Mouse (Mus musculus) stomach, embryonic 15.5 days (tissue): ENCODE measurements around the gene Selenow. TPM values are rescaled to one million over a fixed set of nuclear protein-coding genes. Genes with fewer than 3 reads are reported as not detected.

Source experiments
- ATAC-seq: fragments of 200-750 bp; cut with Nextera tagmentation; 2 replicates; pipeline ENCODE4 v1.8.0; 2017; ENCODE audit warnings: low read depth, moderate number of reproducible peaks, moderate TSS enrichment; ENCODE audit not compliant: insufficient read depth, low FRiP score
- H3K27ac ChIP-seq: fragments of 300-500 bp; sonication (generic); 2 replicates; pipeline ENCODE4 v1.5.1; 2015; ENCODE audit warnings: mild to moderate bottlenecking, inconsistent platforms
- H3K27me3 ChIP-seq: fragments of 300-500 bp; sonication (generic); replicated peaks from 2 replicates; pipeline ENCODE4 v1.6.1; 2015; ENCODE audit warnings: inconsistent platforms
- H3K36me3 ChIP-seq: fragments of 300-500 bp; sonication (generic); 2 replicates; pipeline ENCODE4 v1.6.1; 2015; ENCODE audit warnings: inconsistent platforms
- H3K4me1 ChIP-seq: fragments of 300-500 bp; sonication (generic); 2 replicates; pipeline ENCODE4 v1.6.1; 2015; ENCODE audit warnings: inconsistent platforms
- H3K4me2 ChIP-seq: fragments of 300-500 bp; sonication (generic); 2 replicates; pipeline ENCODE4 v1.6.1; 2015; ENCODE audit warnings: mild to moderate bottlenecking, inconsistent platforms
- H3K4me3 ChIP-seq: fragments of 300-500 bp; sonication (generic); replicated peaks from 2 replicates; pipeline ENCODE4 v1.5.1; 2015; ENCODE audit warnings: inconsistent platforms
- H3K9ac ChIP-seq: fragments of 300-500 bp; sonication (generic); 2 replicates; pipeline ENCODE4 v1.6.1; 2015; ENCODE audit warnings: inconsistent platforms
- H3K9me3 ChIP-seq: fragments of 300-500 bp; sonication (generic); 2 replicates; pipeline ENCODE4 v1.6.1; 2016; ENCODE audit warnings: inconsistent platforms
- WGBS: fragments of 180-500 bp; shearing (Covaris S2); methylation state at CpG from one replicate; pipeline ENCODE4 v1.1.7; 2015; 5-methylcytosine and 5-hydroxymethylcytosine counted together
- polyA plus RNA-seq: library from polyadenylated mRNA; unstranded; fragments of >200 nt; fragmentation: Nextera tagmentation; extraction: Ambion mirVana; gene quantifications from 2 replicates; pipeline ENCODE4 v1.2.1, GENCODE M21; 2015

The Selenow gene
- 686 and 711 TPM in 2 replicates for polyA plus RNA-seq

GRCm38 (mm10) chr7:15922220-15922773 lies at the start of gene Selenow:
Gene Selenow (minus strand): TSS chr7:15922402.
- H3K4me3 ChIP-seq, result peak within 1 kb of the TSS; percentile 81
- ATAC-seq, result peak; percentile 95
- H3K9ac ChIP-seq, result peak within 1 kb of the TSS; percentile 73
- peak within 1 kb of the TSS; percentile 70 for H3K4me2 ChIP-seq
- no peaks in the 10 kb centered on the region for H3K27me3 ChIP-seq
- H3K36me3 ChIP-seq, result peaks cover 23% of the 10 kb centered on the region
- WGBS, result under 1% methylated on average over 33 of the region's 33 CpGs
- no peaks in the 10 kb centered on the region for H3K9me3 ChIP-seq
- H3K27ac ChIP-seq, result peak within 1 kb of the TSS; percentile 85
- H3K4me1 ChIP-seq, result peaks cover 15% of the 10 kb centered on the region

DNA sequence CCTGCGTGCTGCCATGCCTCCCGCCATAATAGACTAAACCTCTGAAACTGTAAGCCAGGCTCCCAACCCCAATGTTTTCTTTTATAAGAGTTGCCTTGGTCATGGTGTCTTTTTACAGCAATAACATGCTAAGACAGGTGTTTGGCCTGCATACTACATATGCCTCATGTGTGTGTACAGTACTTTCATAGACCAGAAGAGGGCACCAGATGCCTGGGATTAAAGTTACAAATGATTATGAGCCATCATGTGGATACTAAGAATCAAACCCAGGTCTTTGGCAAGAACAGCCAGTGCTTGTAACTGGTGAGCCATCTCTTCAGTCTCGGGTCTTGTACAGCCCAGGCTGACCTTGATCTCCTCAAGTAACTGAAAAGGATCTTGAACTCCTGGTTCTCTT lies 47.5 kb upstream of the Selenow start:
- no peak overlapping the region for H3K9ac ChIP-seq
- ATAC-seq, result no peak
- H3K27ac ChIP-seq, result no peak overlapping the region
- peaks cover 5% of the 10 kb centered on the region; the same call in 1 of the 2 replicates for H3K4me1 ChIP-seq
- peaks cover 24% of the 10 kb centered on the region for H3K36me3 ChIP-seq
- no peak overlapping the region for H3K4me2 ChIP-seq
- WGBS, result 82% methylated on average over 3 of the region's 3 CpGs
- no peaks in the 10 kb centered on the region for H3K9me3 ChIP-seq
- H3K27me3 ChIP-seq, result no peaks in the 10 kb centered on the region
- H3K4me3 ChIP-seq, result no peak overlapping the region

DNA sequence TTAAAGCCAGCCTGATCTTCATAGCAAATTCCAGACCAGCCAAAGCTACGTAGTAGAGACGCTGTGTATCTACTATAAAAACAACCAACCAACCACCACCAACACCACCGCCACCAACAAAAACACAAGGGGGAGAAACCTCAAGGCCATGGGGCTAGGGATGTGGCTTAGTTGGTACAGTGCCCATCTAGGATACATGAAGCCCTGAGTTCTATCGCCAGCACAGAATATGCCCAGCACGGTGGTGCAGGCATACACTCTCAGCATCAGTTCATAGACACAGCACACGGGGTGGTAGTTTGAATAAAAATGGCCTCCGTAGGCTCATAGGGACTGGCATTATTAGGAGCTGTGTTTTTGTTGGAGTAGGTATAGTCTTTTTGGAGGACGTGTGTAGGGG lies 46.1 kb upstream of the Selenow start:
- Histone ChIP-seq H3K9me3 (no peaks in the 10 kb centered on the region), H3K27ac (no peak overlapping the region), H3K9ac (no peak overlapping the region), H3K4me3 (no peak overlapping the region), H3K27me3 (no peaks in the 10 kb centered on the region), H3K4me2 (no peak overlapping the region), H3K36me3 (peaks cover 16% of the 10 kb centered on the region), H3K4me1 (peaks cover 12% of the 10 kb centered on the region)
- WGBS, result 88% methylated on average over 8 of the region's 8 CpGs
- no peak for ATAC-seq

DNA sequence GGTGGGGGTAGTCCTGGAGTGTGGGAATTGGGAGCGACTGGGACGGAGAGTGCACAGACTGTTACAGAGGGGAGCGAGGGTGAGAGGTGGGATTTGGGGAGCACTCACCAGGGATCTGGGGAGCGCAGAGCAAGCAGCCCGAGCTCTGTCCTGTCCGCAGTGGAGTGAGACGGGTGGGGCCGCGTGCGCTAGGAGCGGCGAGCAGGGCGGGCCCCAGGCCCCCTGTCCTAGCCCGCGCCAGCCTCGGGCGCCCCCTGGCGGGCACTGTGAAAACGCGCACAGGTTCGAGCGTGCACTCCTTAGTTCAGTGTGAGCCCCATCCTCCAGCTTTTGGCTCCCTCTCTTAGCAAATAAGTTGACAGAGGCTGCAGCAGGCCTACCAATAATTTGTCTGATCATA lies 45.1 kb upstream of the Selenow start, which contains the start of gene Ehd2:
Ehd2 (minus strand) TSS at position 256 of the 400 bp plus-strand sequence.
- Histone ChIP-seq H3K9ac (no peak within 1 kb of the TSS), H3K4me2 (peak within 1 kb of the TSS; percentile 57), H3K36me3 (peaks cover 11% of the 10 kb centered on the region), H3K27ac (0 out of 2 replicates have a peak within 1 kb of the TSS, but pooled peaks have one; percentile 35), H3K4me1 (peaks cover 22% of the 10 kb centered on the region), H3K9me3 (no peaks in the 10 kb centered on the region), H3K4me3 (peak within 1 kb of the TSS; percentile 58), H3K27me3 (no peaks in the 10 kb centered on the region)
- WGBS, result under 1% methylated on average over 22 of the region's 22 CpGs
- ATAC-seq, result peak; percentile 80

DNA sequence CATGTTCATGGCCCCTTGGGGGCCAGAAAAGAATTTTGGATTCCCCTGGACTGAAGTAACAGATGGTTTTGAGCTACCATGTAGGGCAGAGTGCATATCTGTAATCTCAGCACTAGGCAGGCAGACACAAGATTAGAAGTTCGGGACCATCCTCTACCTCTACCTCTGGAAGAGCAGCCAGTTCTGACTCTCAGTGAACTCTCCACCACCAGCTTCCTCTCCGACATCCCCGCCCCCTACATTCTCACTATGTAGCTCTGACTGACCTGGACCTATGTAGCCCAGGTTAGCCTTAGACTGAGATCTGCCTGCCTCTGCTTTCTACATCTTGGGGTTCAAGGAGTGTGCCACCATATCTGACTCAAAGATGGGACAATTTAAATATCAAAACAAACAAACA lies 44.3 kb upstream of the Selenow start:
- Histone ChIP-seq H3K9me3 (no peaks in the 10 kb centered on the region), H3K4me1 (peaks cover 29% of the 10 kb centered on the region), H3K4me2 (peak overlapping the region; percentile 57), H3K36me3 (0 out of 2 replicates have a peak, but pooled peaks cover 3% of the 10 kb centered on the region), H3K9ac (no peak overlapping the region), H3K27me3 (no peaks in the 10 kb centered on the region), H3K27ac (no peak overlapping the region), H3K4me3 (peak overlapping the region; percentile 58)
- no peak for ATAC-seq
- WGBS, result 60% methylated on average over 3 of the region's 3 CpGs

DNA sequence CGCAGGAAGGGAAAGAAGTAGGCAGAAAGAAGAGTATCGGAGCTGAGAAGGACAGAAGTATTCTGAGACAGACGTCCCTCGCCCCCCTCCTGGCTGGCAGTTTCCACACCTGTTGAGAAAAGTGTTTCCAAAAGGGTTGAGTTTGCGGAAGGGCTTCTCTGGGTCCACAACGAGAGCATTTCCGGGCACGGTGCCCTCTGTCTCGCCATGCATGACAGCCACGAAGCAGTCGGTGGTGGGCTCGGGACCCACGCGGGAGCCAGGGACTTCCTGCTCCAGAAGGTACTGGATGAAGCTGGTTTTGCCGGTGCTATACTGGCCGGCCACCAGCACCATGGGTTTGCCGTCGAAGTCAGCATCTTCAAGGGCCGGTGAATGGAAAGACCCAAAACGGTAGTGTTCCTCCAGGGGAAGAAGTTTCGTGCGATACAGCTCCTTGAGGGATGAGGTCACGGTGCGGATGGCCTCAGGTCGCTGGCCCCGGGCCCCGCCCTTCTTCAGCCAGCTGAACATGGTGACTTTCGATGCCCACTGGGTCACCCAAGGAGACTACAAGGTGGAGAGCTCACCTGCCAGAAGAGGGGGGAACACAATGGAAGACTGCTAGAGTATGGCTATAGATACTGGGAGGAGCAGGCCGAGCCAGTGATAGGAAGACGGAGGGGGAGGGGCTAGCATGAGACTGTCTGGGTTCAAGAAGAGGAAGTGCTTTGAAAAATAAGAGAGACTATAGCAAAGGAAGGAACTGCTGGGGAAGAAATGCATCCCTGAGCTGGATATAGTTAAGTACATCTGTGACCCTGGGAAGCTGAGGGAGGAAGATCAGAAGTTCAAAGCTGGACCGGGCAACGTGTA lies 41.8 kb upstream of the Selenow start:
- H3K27ac ChIP-seq, result peak overlapping the region; percentile 94; the same call in 1 of the 2 replicates
- ATAC-seq, result no peak
- H3K4me3 ChIP-seq, result no peak overlapping the region
- 74% methylated on average over 32 of the region's 32 CpGs for WGBS
- no peak overlapping the region for H3K9ac ChIP-seq
- H3K36me3 ChIP-seq, result no peaks in the 10 kb centered on the region
- H3K9me3 ChIP-seq, result no peaks in the 10 kb centered on the region
- peaks cover 32% of the 10 kb centered on the region for H3K4me1 ChIP-seq
- no peaks in the 10 kb centered on the region for H3K27me3 ChIP-seq
- peak overlapping the region; percentile 24 for H3K4me2 ChIP-seq

- Histone ChIP-seq H3K4me1 (peaks cover 32% of the 10 kb centered on the region), H3K36me3 (peaks cover 6% of the 10 kb centered on the region), H3K9ac (no peak overlapping the region), H3K27me3 (no peaks in the 10 kb centered on the region), H3K27ac (peak overlapping the region; percentile 94), H3K9me3 (no peaks in the 10 kb centered on the region), H3K4me2 (peak overlapping the region; percentile 48), H3K4me3 (peak overlapping the region; percentile 12)
- ATAC-seq, result peak; percentile 75
- 24% methylated on average over 12 of the region's 12 CpGs for WGBS
Observed at GRCm38 (mm10) chr7:15962311-15963288, 40.4 kb upstream of the Selenow start.

DNA sequence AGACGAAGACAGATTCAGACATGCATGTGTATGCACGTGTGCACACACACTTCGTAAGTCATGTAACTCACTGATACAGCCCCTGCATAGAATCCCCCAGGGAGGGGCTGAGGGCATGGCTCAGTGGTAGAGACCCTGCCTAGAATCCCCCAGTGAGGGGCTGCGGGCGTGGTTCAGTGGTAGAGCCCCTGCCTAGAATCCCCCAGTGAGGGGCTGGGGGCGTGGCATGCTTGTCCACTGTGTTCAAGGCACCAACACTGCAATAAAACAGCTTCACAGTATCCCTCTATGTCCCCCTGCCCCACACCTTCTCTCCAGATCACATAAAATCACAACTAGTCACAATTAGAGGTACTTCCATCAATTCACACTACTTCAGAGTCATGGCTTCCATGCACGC lies 39.6 kb upstream of the Selenow start:
- H3K27me3 ChIP-seq, result 0 out of 2 replicates have a peak, but pooled peaks cover 3% of the 10 kb centered on the region
- H3K9ac ChIP-seq, result no peak overlapping the region
- 85% methylated on average over 7 of the region's 7 CpGs for WGBS
- peaks cover 11% of the 10 kb centered on the region for H3K36me3 ChIP-seq
- no peak overlapping the region for H3K4me3 ChIP-seq
- no peaks in the 10 kb centered on the region for H3K9me3 ChIP-seq
- no peak overlapping the region for H3K4me2 ChIP-seq
- ATAC-seq, result no peak
- H3K27ac ChIP-seq, result peak overlapping the region; percentile 94
- H3K4me1 ChIP-seq, result peaks cover 32% of the 10 kb centered on the region

- WGBS, result 47% methylated on average over 4 of the region's 4 CpGs
- H3K36me3 ChIP-seq, result peaks cover 11% of the 10 kb centered on the region
- no peak overlapping the region for H3K9ac ChIP-seq
- no peak for ATAC-seq
- no peaks in the 10 kb centered on the region for H3K9me3 ChIP-seq
- 0 out of 2 replicates have a peak, but pooled peaks cover 3% of the 10 kb centered on the region for H3K27me3 ChIP-seq
- H3K27ac ChIP-seq, result peak overlapping the region; percentile 94; the same call in 1 of the 2 replicates
- no peak overlapping the region for H3K4me2 ChIP-seq
- H3K4me3 ChIP-seq, result no peak overlapping the region
- H3K4me1 ChIP-seq, result peaks cover 32% of the 10 kb centered on the region
Observed at GRCm38 (mm10) chr7:15961239-15961638, 39.0 kb upstream of the Selenow start.

DNA sequence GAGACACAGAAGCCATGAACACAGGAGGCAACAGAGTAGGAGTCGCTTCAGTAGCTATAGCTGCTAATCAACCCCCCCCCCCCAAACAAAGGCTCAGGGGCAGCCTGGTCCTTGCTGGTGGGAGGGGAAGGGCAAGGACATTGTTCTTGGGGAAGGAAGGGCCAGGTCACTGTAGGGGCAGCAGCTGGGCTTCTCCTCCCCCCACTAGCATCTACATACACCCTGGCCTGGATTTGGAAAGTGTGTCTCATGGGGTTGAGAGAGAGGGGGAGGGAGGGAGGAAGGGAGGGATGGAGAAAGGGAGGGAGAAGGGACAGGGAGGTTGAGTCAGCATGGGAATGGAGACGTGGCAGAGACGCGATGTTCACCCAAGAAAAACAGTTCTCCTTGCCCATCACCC lies 38.5 kb upstream of the Selenow start:
- Histone ChIP-seq H3K4me2 (no peak overlapping the region), H3K27me3 (0 out of 2 replicates have a peak, but pooled peaks cover 3% of the 10 kb centered on the region), H3K36me3 (peaks cover 15% of the 10 kb centered on the region), H3K27ac (no peak overlapping the region), H3K4me1 (peaks cover 32% of the 10 kb centered on the region), H3K9me3 (no peaks in the 10 kb centered on the region), H3K9ac (no peak overlapping the region), H3K4me3 (no peak overlapping the region)
- WGBS, result 47% methylated on average over 4 of the region's 4 CpGs
- ATAC-seq, result no peak

DNA sequence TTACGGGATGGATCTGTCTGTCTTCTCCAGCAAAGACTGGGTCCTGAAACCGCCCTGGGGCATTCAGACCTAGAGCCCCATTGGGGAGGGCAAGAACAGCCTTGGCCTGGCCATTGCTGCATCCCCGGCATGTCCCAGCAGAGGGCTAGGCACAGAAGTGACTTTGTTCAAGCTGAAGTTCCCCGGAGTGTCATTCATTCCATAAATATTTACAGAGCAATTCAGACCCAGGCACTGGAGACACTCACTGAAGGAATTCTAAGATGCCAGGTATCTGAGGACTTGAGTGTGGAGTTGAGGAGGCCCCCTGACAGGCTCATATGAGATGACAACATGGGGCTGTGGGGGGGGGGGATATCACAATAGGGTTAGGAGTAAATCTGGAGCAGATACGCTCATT lies 33.9 kb upstream of the Selenow start:
- Histone ChIP-seq H3K4me1 (peaks cover 7% of the 10 kb centered on the region; the same call in 1 of the 2 replicates), H3K9me3 (no peaks in the 10 kb centered on the region), H3K4me2 (no peak overlapping the region), H3K9ac (no peak overlapping the region), H3K4me3 (no peak overlapping the region), H3K27me3 (0 out of 2 replicates have a peak, but pooled peaks cover 3% of the 10 kb centered on the region), H3K36me3 (peaks cover 46% of the 10 kb centered on the region), H3K27ac (peak overlapping the region; percentile 18; the same call in 1 of the 2 replicates)
- no peak for ATAC-seq
- WGBS, result 61% methylated on average over 5 of the region's 5 CpGs
